Mouse (Mus musculus): ENCODE data around the gene Gm17455. TPM values are rescaled to one million over a fixed set of nuclear protein-coding genes. Genes with fewer than 3 reads are reported as not detected.

Gm17455 gene
- polyA plus RNA-seq, 1 experiment from 2014 or later = 6.2 TPM

GRCm38 (mm10) chr10:60419624-60420023 is 20.1 kb downstream of the Gm17455 start:
- no peak for ATAC-seq (ENCODE audit: insufficient read depth, low FRiP score, low TSS enrichment)
- Histone ChIP-seq H3K4me1 (ENCODE audit: control insufficient read depth, insufficient read depth, low read length) (no peaks in the 10 kb centered on the region), H3K4me3 (ENCODE audit: low read depth, low read length) (no peak overlapping the region)

GRCm38 (mm10) chr10:60422756-60423155 is 23.2 kb downstream of the Gm17455 start:
- Histone ChIP-seq H3K9me3 (ENCODE audit: control insufficient read depth, low read length) (no peaks in the 10 kb centered on the region; the same call in 1 of the 2 replicates), H3K27me3 (ENCODE audit: control insufficient read depth, insufficient read depth, low read length) (no peaks in the 10 kb centered on the region), H3K27ac (ENCODE audit: low read depth, low read length) (no peak overlapping the region), H3K9ac (ENCODE audit: low read length) (no peak overlapping the region), H3K4me2 (ENCODE audit: low read depth) (no peak overlapping the region), H3K4me3 (ENCODE audit: low read depth, low read length) (no peak overlapping the region), H3K36me3 (ENCODE audit: control insufficient read depth, insufficient read depth, low read length) (no peaks in the 10 kb centered on the region), H3K4me1 (ENCODE audit: control insufficient read depth, insufficient read depth, low read length) (no peaks in the 10 kb centered on the region)
- ATAC-seq (ENCODE audit: insufficient read depth, low FRiP score, low TSS enrichment) (no peak), DNase-seq (ENCODE audit: low spot score) (no peak)
- 66% methylated on average over 7 of the region's 7 CpGs for WGBS

More at GRCm38 (mm10) chr10:60419624-60420023, 20.1 kb downstream of the Gm17455 start:
- no peaks in the 10 kb centered on the region for H3K9me3 ChIP-seq (ENCODE audit: control insufficient read depth, low read length)
- DNase-seq (ENCODE audit: low spot score) = no peak
- no peak overlapping the region for H3K9ac ChIP-seq (ENCODE audit: low read length)
- 20% methylated on average over 4 of the region's 4 CpGs for WGBS
- no peak overlapping the region for H3K27ac ChIP-seq (ENCODE audit: low read depth, low read length)
- no peaks in the 10 kb centered on the region for H3K36me3 ChIP-seq (ENCODE audit: control insufficient read depth, insufficient read depth, low read length)
- H3K27me3 ChIP-seq (ENCODE audit: control insufficient read depth, insufficient read depth, low read length) = no peaks in the 10 kb centered on the region
- H3K4me2 ChIP-seq (ENCODE audit: low read depth) = no peak overlapping the region

- no peaks in the 10 kb centered on the region for H3K27me3 ChIP-seq (ENCODE audit: control insufficient read depth, insufficient read depth, low read length)
- no peak overlapping the region for H3K27ac ChIP-seq (ENCODE audit: low read depth, low read length)
- H3K9me3 ChIP-seq (ENCODE audit: control insufficient read depth, low read length) = no peaks in the 10 kb centered on the region; the same call in 1 of the 2 replicates
- H3K4me1 ChIP-seq (ENCODE audit: control insufficient read depth, insufficient read depth, low read length) = no peaks in the 10 kb centered on the region
- 71% methylated on average over 10 of the region's 10 CpGs for WGBS
- no peak overlapping the region for H3K4me3 ChIP-seq (ENCODE audit: low read depth, low read length)
- H3K4me2 ChIP-seq (ENCODE audit: low read depth) = no peak overlapping the region
- H3K9ac ChIP-seq (ENCODE audit: low read length) = no peak overlapping the region
- DNase-seq (ENCODE audit: low spot score) (no peak), ATAC-seq (ENCODE audit: insufficient read depth, low FRiP score, low TSS enrichment) (no peak)
- no peaks in the 10 kb centered on the region for H3K36me3 ChIP-seq (ENCODE audit: control insufficient read depth, insufficient read depth, low read length)
Measured at GRCm38 (mm10) chr10:60430001-60430400, 30.5 kb downstream of the Gm17455 start.

GRCm38 (mm10) chr10:60430591-60430990 is 31.1 kb downstream of the Gm17455 start:
- WGBS = 35% methylated on average over 6 of the region's 6 CpGs
- Histone ChIP-seq H3K4me1 (ENCODE audit: control insufficient read depth, insufficient read depth, low read length) (no peaks in the 10 kb centered on the region), H3K9me3 (ENCODE audit: control insufficient read depth, low read length) (no peaks in the 10 kb centered on the region; the same call in 1 of the 2 replicates), H3K4me3 (ENCODE audit: low read depth, low read length) (no peak overlapping the region), H3K4me2 (ENCODE audit: low read depth) (no peak overlapping the region), H3K36me3 (ENCODE audit: control insufficient read depth, insufficient read depth, low read length) (no peaks in the 10 kb centered on the region), H3K9ac (ENCODE audit: low read length) (no peak overlapping the region), H3K27me3 (ENCODE audit: control insufficient read depth, insufficient read depth, low read length) (no peaks in the 10 kb centered on the region), H3K27ac (ENCODE audit: low read depth, low read length) (no peak overlapping the region)
- ATAC-seq (ENCODE audit: insufficient read depth, low FRiP score, low TSS enrichment) (no peak), DNase-seq (ENCODE audit: low spot score) (no peak)

GRCm38 (mm10) chr10:60432679-60433078 is 33.2 kb downstream of the Gm17455 start:
- Histone ChIP-seq H3K4me2 (ENCODE audit: low read depth) (no peak overlapping the region), H3K9me3 (ENCODE audit: control insufficient read depth, low read length) (no peaks in the 10 kb centered on the region), H3K4me1 (ENCODE audit: control insufficient read depth, insufficient read depth, low read length) (no peaks in the 10 kb centered on the region), H3K9ac (ENCODE audit: low read length) (no peak overlapping the region), H3K4me3 (ENCODE audit: low read depth, low read length) (no peak overlapping the region), H3K27ac (ENCODE audit: low read depth, low read length) (no peak overlapping the region), H3K36me3 (ENCODE audit: control insufficient read depth, insufficient read depth, low read length) (no peaks in the 10 kb centered on the region), H3K27me3 (ENCODE audit: control insufficient read depth, insufficient read depth, low read length) (no peaks in the 10 kb centered on the region)
- 44% methylated on average over 4 of the region's 4 CpGs for WGBS
- DNase-seq (ENCODE audit: low spot score) (no peak), ATAC-seq (ENCODE audit: insufficient read depth, low FRiP score, low TSS enrichment) (no peak)

GRCm38 (mm10) chr10:60442321-60442720 is 42.8 kb downstream of the Gm17455 start:
- no peak overlapping the region for H3K4me3 ChIP-seq (ENCODE audit: low read depth, low read length)
- no peaks in the 10 kb centered on the region for H3K4me1 ChIP-seq (ENCODE audit: control insufficient read depth, insufficient read depth, low read length)
- H3K9ac ChIP-seq (ENCODE audit: low read length) = no peak overlapping the region
- WGBS = 87% methylated on average over 4 of the region's 4 CpGs
- H3K27me3 ChIP-seq (ENCODE audit: control insufficient read depth, insufficient read depth, low read length) = no peaks in the 10 kb centered on the region
- H3K36me3 ChIP-seq (ENCODE audit: control insufficient read depth, insufficient read depth, low read length) = no peaks in the 10 kb centered on the region
- no peak overlapping the region for H3K27ac ChIP-seq (ENCODE audit: low read depth, low read length)
- DNase-seq (ENCODE audit: low spot score) (no peak), ATAC-seq (ENCODE audit: insufficient read depth, low FRiP score, low TSS enrichment) (no peak)
- H3K4me2 ChIP-seq (ENCODE audit: low read depth) = no peak overlapping the region
- H3K9me3 ChIP-seq (ENCODE audit: control insufficient read depth, low read length) = no peaks in the 10 kb centered on the region

GRCm38 (mm10) chr10:60443078-60443477 is 43.6 kb downstream of the Gm17455 start:
- DNase-seq (ENCODE audit: low spot score) = no peak
- Histone ChIP-seq H3K4me1 (ENCODE audit: control insufficient read depth, insufficient read depth, low read length) (no peaks in the 10 kb centered on the region), H3K9me3 (ENCODE audit: control insufficient read depth, low read length) (no peaks in the 10 kb centered on the region), H3K9ac (ENCODE audit: low read length) (no peak overlapping the region), H3K4me2 (ENCODE audit: low read depth) (no peak overlapping the region), H3K4me3 (ENCODE audit: low read depth, low read length) (no peak overlapping the region), H3K36me3 (ENCODE audit: control insufficient read depth, insufficient read depth, low read length) (no peaks in the 10 kb centered on the region), H3K27me3 (ENCODE audit: control insufficient read depth, insufficient read depth, low read length) (no peaks in the 10 kb centered on the region), H3K27ac (ENCODE audit: low read depth, low read length) (no peak overlapping the region)
- WGBS = 5% methylated on average over 2 of the region's 2 CpGs
- no peak for ATAC-seq (ENCODE audit: insufficient read depth, low FRiP score, low TSS enrichment)

- Histone ChIP-seq H3K36me3 (ENCODE audit: control insufficient read depth, insufficient read depth, low read length) (no peaks in the 10 kb centered on the region), H3K4me1 (ENCODE audit: control insufficient read depth, insufficient read depth, low read length) (no peaks in the 10 kb centered on the region), H3K27me3 (ENCODE audit: control insufficient read depth, insufficient read depth, low read length) (no peaks in the 10 kb centered on the region), H3K4me2 (ENCODE audit: low read depth) (no peak overlapping the region), H3K9ac (ENCODE audit: low read length) (no peak overlapping the region), H3K9me3 (ENCODE audit: control insufficient read depth, low read length) (no peaks in the 10 kb centered on the region), H3K27ac (ENCODE audit: low read depth, low read length) (no peak overlapping the region), H3K4me3 (ENCODE audit: low read depth, low read length) (no peak overlapping the region)
- DNase-seq (ENCODE audit: low spot score) (peak; percentile 66), ATAC-seq (ENCODE audit: insufficient read depth, low FRiP score, low TSS enrichment) (no peak)
- WGBS = 71% methylated on average over 8 of the region's 8 CpGs
Measured at GRCm38 (mm10) chr10:60445031-60445593, 45.6 kb downstream of the Gm17455 start.

- WGBS = 85% methylated on average over 12 of the region's 12 CpGs
- H3K4me2 ChIP-seq (ENCODE audit: low read depth) = no peak overlapping the region
- no peaks in the 10 kb centered on the region for H3K27me3 ChIP-seq (ENCODE audit: control insufficient read depth, insufficient read depth, low read length)
- H3K4me1 ChIP-seq (ENCODE audit: control insufficient read depth, insufficient read depth, low read length) = no peaks in the 10 kb centered on the region
- no peak overlapping the region for H3K9ac ChIP-seq (ENCODE audit: low read length)
- ATAC-seq (ENCODE audit: insufficient read depth, low FRiP score, low TSS enrichment) (no peak), DNase-seq (ENCODE audit: low spot score) (no peak)
- no peaks in the 10 kb centered on the region for H3K36me3 ChIP-seq (ENCODE audit: control insufficient read depth, insufficient read depth, low read length)
- H3K27ac ChIP-seq (ENCODE audit: low read depth, low read length) = no peak overlapping the region
- H3K4me3 ChIP-seq (ENCODE audit: low read depth, low read length) = no peak overlapping the region
- H3K9me3 ChIP-seq (ENCODE audit: control insufficient read depth, low read length) = no peaks in the 10 kb centered on the region
Measured at GRCm38 (mm10) chr10:60447186-60447585, 47.7 kb downstream of the Gm17455 start.
